Mouse (Mus musculus) mouse embryonic stem cell (cell line): ENCODE measurements around the gene Gm10337.

ENCODE experiments used
- in situ Hi-C, 2 experiments: fragments of 300-500 bp; cut with MboI; formaldehyde crosslinking; loops; 1 replicate in 1 of 2; 3 replicates in 1 of 2; pipeline ENCODE4 v1.14.3; 2019 to 2020; ENCODE audit warnings: low sequenced_read_pairs in 2 of 2, low pct_unique_long_range_greater_than_20kb in 1 of 2, mixed read lengths in 1 of 2; ENCODE audit not compliant: unreplicated experiment in 1 of 2

Gm10337 gene

GRCm38 (mm10) chr15:102487664-102488063 is 15.9 kb upstream of the Gm10337 start:
- in situ Hi-C loops: loop anchor here in 1 of 2 experiments (25.0 kb wide), 1 partner anchor 400 kb away; no protein-coding TSS in a partner anchor

DNA sequence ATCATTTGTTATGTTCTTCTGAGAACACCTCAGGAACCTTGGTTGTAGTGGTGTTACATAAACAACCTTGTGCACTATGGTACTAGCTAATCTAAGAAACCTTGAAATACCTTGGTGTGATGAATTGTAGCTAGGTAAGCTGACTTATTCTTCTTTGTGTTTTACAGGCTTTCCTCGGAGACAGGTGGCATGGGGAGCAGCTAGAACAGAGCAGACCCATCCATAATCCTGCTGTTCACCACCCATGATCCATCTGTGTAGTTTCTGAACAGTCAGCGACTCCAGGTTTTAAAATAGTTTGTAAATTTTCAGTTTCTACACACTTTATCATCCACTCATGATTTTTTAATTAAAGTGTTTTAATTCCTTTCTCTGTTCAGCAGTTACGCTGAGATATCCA is 5.2 kb upstream of the Gm10337 start:
- in situ Hi-C loops: loop anchor here in 1 of 2 experiments (25.0 kb wide), 1 partner anchor 411 kb away; no protein-coding TSS in a partner anchor

DNA sequence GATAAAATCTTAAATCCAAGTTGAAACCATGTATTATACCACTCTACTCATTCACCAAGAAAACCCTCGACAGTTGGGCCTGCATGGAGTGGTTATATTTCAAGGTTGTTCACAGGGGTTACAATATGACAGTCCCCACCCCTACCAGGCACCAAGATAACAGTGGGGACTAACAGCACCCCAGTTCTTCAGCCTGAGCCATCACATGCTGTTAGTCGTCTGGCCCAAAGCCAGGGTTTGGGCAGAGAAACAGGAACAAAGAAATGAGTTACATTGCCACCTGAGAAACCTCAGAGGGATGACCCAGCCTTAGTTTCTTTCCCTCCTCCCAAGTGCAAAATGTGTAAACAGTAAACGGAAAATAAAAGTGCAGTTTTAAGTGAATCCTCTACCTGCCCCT is 4.2 kb upstream of the Gm10337 start:
- in situ Hi-C loops: loop anchor here in 1 of 2 experiments (25.0 kb wide), 1 partner anchor 412 kb away; no protein-coding TSS in a partner anchor

GRCm38 (mm10) chr15:102499851-102500250 is 3.7 kb upstream of the Gm10337 start:
- in situ Hi-C loops: loop anchor here (10.0 to 25.0 kb wide), 2 partner anchors 413 to 415 kb away; no protein-coding TSS in a partner anchor

- in situ Hi-C loops: loop anchor here in 1 of 2 experiments (10.0 kb wide), 1 partner anchor 416 kb away; no protein-coding TSS in a partner anchor
These were observed 3.0 kb upstream of the Gm10337 start for GRCm38 (mm10) chr15:102500479-102500878.

GRCm38 (mm10) chr15:102501084-102501814 is 2.3 kb upstream of the Gm10337 start:
- in situ Hi-C loops: loop anchor here in 1 of 2 experiments (10.0 kb wide), 1 partner anchor 416 kb away; no protein-coding TSS in a partner anchor

- in situ Hi-C loops: loop anchor here in 1 of 2 experiments (10.0 kb wide), 1 partner anchor 418 kb away; no protein-coding TSS in a partner anchor
These were observed 1.2 kb upstream of the Gm10337 start for GRCm38 (mm10) chr15:102502254-102502840.

- in situ Hi-C loops: loop anchor here in 1 of 2 experiments (10.0 kb wide), 1 partner anchor 419 kb away; no protein-coding TSS in a partner anchor
These were observed 631 bp downstream of the Gm10337 start for GRCm38 (mm10) chr15:102503924-102504782.

DNA sequence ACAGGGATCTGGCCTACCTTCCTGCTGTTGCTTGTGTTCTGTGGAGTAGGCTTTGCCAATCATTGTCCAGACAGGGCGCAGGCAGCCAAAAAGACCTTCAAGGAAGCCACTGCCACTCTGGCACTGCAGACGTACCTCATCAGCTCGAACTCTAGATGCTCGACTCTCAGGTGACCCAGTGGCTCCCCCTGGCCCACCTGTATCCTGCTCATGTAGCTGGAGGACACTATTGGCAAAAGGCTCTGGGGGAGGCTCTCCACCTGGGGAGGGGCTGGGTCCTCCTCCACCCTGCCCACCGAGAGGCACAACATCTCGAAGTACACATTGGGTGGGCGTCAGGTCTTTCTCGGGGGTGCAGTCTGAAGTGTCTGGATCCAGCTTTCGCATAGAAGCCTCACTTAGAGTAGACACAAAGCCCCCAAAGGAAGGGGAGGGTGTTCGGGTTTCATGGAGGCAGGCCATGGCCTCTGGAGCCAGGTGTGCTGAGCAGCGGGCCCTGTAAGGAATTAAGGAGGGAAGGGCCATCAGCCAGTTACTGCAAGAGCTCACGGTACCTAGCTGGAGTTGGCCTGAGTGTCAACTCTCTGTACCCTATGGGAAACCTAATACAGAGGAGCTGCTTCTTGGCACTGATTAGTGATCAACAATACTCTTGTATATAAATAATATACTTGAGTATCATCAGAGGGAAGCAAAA is 1.7 kb downstream of the Gm10337 start:
- in situ Hi-C loops: loop anchor here in 1 of 2 experiments (10.0 kb wide), 1 partner anchor 420 kb away; no protein-coding TSS in a partner anchor

DNA sequence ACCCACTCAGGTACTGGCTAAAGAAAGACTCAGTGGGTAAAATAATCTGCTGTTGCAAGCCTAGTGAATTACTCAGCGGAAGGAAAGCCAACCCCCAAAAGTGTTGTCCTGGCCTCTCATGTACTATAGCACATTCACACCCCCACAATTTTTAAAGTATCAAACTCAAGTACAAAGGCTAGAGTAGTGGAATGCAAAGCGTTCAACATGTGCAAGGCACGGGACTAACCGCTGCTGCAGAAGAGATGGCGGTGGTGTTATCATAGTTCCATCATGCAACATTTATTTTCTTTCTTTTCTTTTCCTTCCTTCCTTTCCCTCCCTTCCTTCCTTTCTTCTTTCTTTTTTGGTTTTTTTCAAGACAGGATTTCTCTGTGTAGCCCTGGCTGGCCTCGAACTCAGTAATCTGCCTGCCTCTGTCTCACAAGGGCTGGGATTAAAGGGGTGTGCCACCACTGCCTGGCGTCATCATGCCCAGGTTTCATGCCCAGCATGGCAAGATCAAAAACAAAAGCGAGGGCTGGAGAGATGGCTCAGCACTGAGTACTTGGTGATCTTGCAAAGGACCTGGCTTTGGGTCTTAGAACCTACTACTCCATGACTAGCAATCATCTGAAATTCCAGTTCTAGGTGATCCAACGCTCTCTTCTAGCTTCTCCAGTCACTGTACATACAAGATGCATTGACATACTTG is 2.4 kb downstream of the Gm10337 start:
- in situ Hi-C loops: loop anchor here in 1 of 2 experiments (10.0 kb wide), 1 partner anchor 421 kb away; no protein-coding TSS in a partner anchor

DNA sequence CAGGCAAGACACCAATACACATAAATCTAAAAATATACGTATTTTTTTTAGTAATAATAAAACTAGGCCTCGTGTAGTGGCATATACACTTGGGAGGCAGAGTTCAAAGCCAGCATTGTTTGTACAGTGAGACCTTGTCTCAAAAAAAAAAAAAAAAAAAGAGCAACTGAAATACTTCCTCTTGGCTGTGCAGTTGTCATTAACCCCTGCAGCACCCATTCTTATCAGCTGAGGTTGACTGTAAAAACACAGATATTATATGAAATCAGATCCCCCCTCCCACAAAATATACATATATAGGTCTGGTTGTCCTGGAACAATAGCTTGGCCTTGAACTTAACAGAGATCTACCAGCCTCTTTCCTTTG is 2.9 kb downstream of the Gm10337 start:
- in situ Hi-C loops: loop anchor here in 1 of 2 experiments (10.0 kb wide), 1 partner anchor 422 kb away; no protein-coding TSS in a partner anchor

- in situ Hi-C loops: loop anchor here in 1 of 2 experiments (10.0 kb wide), 1 partner anchor 422 kb away; no protein-coding TSS in a partner anchor
These were observed 3.3 kb downstream of the Gm10337 start for GRCm38 (mm10) chr15:102506864-102507263.

- in situ Hi-C loops: loop anchor here in 1 of 2 experiments (10.0 kb wide), 1 partner anchor 423 kb away; no protein-coding TSS in a partner anchor
These were observed 4.0 kb downstream of the Gm10337 start for GRCm38 (mm10) chr15:102507561-102507960.

GRCm38 (mm10) chr15:102508336-102508735 is 4.8 kb downstream of the Gm10337 start:
- in situ Hi-C loops: loop anchor here in 1 of 2 experiments (10.0 kb wide), 1 partner anchor 424 kb away; no protein-coding TSS in a partner anchor

- in situ Hi-C loops: no loop called here
These were observed 6.6 kb downstream of the Gm10337 start for GRCm38 (mm10) chr15:102510110-102510509.

DNA sequence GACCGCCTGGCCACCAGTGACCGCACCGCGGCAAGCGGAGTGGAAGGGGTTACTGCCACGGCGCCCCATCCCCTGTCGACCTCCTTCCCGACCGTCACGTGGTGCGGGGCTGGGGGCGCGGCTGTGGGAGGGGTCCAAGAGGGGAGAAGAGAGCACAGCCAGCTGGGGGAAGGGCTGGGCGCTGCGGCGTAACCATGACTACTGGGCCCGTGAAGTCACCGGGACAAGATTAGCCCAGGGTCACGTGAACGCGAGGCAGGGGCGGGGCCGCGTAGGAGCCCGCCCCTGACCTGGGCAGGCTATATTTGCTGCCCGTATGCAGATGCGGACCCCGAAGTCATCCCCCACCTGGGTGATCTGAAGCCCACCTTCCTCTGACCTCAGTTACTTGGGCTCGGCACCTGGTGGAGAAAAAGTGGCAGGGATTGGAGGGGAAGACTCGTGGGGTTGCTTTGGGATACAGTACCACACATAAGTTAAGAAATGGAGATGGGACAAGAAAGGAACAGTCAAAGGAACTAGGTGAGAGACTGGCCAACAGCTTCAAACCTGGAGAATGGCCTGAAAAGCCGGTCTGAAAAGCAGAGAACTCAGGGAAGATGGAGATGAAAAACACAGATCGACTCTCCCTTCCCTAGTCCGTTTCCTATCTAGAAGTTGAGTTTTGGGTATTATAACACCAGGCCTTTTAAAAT is 7.2 kb downstream of the Gm10337 start:
- in situ Hi-C loops: no loop called here
